Mouse (Mus musculus) mouse embryonic stem cell (cell line): ENCODE results near the gene Foxi2.

ENCODE experiments used
- in situ Hi-C, 2 experiments: fragments of 300-500 bp; cut with MboI; formaldehyde crosslinking; loops; 1 replicate in 1 of 2; 3 replicates in 1 of 2; pipeline ENCODE4 v1.14.3; 2019 to 2020; ENCODE audit warnings: low sequenced_read_pairs in 2 of 2, low pct_unique_long_range_greater_than_20kb in 1 of 2, mixed read lengths in 1 of 2; ENCODE audit not compliant: unreplicated experiment in 1 of 2

The Foxi2 gene

DNA sequence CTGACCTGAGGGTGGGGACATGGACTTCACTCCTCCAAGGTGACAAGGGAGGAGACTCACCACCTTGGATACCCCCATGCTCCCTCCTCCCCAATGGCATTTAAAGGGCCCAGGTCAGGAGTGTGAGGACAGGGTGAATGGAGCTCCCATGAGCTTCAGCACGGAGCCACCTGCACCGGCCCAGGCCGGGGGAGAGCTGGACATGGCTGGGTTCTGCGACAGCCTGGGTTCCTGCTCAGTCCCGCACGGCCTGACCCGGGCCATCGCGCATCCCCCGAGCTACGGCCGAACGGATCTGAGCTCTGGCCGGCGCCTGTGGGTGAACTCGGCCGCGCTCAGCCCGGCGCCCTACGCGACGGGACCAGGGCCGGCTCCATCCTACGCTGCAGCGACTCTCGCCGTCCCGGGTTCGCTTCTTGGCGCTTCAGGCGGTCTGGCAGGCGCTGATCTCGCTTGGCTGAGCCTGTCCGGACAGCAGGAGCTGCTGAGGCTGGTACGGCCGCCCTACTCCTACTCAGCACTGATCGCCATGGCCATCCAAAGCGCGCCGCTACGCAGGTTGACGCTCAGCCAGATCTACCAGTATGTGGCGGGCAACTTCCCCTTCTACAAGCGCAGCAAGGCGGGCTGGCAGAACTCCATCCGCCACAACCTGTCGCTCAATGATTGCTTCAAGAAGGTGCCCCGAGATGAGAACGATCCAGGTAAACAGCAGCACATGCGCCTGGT is at the start of gene Foxi2:
TSS of gene Foxi2 (plus strand) at position 72 of the 729 bp plus-strand sequence.
- in situ Hi-C loops: loop anchor here in 1 of 2 experiments (25.0 kb wide), 1 partner anchor 227 kb away; no protein-coding TSS in a partner anchor

- in situ Hi-C loops: loop anchor here (25.0 kb wide), 1 partner anchor 402 kb away; no protein-coding TSS in a partner anchor
These were observed 45.5 kb upstream of the Foxi2 start for GRCm38 (mm10) chr7:135364606-135365005.

GRCm38 (mm10) chr7:135376048-135376447 is 34.1 kb upstream of the Foxi2 start:
- in situ Hi-C loops: no loop called here

GRCm38 (mm10) chr7:135376932-135377331 is 33.2 kb upstream of the Foxi2 start:
- in situ Hi-C loops: no loop called here

GRCm38 (mm10) chr7:135378331-135378730 is 31.8 kb upstream of the Foxi2 start:
- in situ Hi-C loops: no loop called here

GRCm38 (mm10) chr7:135389039-135389438 is 21.1 kb upstream of the Foxi2 start:
- in situ Hi-C loops: no loop called here

GRCm38 (mm10) chr7:135392949-135393542 is 17.1 kb upstream of the Foxi2 start:
- in situ Hi-C loops: no loop called here

DNA sequence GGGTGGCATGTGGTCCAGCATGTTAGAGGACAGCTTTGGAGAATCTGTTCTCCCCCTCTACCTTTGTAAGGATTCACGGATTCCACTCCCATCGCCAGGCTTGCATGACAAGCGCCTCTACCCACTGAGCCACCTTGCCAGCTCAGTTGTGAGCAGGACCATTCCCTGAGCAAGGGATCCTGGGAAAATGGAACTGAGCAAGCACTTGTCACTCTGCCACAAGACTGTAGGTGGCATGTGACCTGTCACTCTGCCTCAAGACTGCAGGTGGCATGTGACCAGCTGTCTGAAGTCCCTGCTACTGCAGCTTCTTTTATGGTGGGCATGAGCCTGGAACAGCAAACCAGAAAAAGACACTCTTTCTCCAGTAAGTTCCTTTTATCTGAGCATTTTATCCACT is 15.7 kb upstream of the Foxi2 start:
- in situ Hi-C loops: no loop called here

- in situ Hi-C loops: no loop called here
These were observed 14.9 kb upstream of the Foxi2 start for GRCm38 (mm10) chr7:135395242-135395641.

DNA sequence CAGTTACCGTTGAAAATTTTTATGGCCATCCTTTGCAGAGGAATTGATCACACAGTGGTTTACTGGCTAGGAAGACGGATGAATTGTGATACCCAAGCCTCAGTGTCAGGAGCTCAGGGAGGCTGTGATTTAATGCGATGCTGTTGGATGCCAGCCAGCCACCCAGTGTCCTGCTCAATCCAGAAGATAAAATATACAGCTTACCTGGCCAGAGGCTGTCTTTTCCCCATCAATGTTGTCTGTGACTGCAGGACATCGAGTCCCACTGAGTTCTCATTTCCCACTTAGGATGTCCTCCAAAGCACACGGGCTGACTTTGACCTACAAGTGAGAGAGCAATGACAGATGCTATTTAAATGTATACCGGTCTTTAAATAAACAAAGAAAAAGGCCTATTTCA is 13.0 kb upstream of the Foxi2 start:
- in situ Hi-C loops: no loop called here

- in situ Hi-C loops: no loop called here
These were observed 12.2 kb upstream of the Foxi2 start for GRCm38 (mm10) chr7:135397874-135398273.

GRCm38 (mm10) chr7:135403416-135403815 is 6.7 kb upstream of the Foxi2 start:
- in situ Hi-C loops: loop anchor here in 1 of 2 experiments (5.0 to 25.0 kb wide), 2 partner anchors 84 to 234 kb away; no protein-coding TSS in a partner anchor

- in situ Hi-C loops: loop anchor here in 1 of 2 experiments (25.0 kb wide), 1 partner anchor 231 kb away; no protein-coding TSS in a partner anchor
These were observed 3.3 kb upstream of the Foxi2 start for GRCm38 (mm10) chr7:135406761-135407160.

DNA sequence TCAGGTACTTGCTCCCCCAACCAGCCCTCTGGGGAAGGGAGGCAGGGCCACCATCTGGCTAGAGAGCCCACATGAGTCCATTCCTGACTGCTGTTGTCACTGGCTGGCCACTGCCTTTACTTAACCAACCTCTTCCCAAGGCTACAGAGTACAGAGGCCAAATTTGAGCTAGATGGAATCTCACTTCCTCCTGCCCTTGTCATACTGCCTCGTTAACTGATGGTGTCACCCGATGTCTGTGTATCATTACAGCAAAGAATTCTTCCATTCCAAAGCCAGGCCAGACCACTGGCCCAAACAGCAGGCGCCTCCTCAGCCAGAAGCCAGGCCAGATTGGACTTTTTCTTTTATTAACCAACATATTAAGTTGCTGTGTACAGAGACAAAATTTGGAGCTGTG is 1.6 kb upstream of the Foxi2 start:
- in situ Hi-C loops: loop anchor here in 1 of 2 experiments (25.0 kb wide), 1 partner anchor 229 kb away; no protein-coding TSS in a partner anchor

- in situ Hi-C loops: loop anchor here in 1 of 2 experiments (25.0 kb wide), 1 partner anchor 225 kb away; no protein-coding TSS in a partner anchor
These were observed 2.2 kb downstream of the Foxi2 start for GRCm38 (mm10) chr7:135412357-135412756.

- in situ Hi-C loops: no loop called here
These were observed 18.7 kb downstream of the Foxi2 start for GRCm38 (mm10) chr7:135428840-135429239.

DNA sequence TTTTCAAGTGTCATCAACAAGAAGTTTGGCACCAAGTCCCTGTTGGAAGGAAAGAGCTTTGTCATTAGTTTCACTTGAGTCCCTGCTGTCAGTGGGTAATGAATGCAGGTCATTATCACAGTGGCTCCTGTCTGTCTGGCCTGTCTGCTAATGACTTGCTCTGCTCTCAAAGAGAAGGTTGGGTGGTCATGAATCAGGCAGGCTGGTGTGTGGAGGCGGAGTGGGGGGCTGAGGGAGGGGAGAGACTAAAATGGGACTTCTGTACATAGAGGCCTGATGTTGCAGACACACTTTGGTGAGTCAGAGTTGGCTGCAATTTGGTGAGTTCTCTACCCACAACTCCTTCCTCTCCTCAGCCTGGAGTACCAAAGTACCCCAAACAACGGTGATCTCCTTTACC is 20.8 kb downstream of the Foxi2 start:
- in situ Hi-C loops: no loop called here

DNA sequence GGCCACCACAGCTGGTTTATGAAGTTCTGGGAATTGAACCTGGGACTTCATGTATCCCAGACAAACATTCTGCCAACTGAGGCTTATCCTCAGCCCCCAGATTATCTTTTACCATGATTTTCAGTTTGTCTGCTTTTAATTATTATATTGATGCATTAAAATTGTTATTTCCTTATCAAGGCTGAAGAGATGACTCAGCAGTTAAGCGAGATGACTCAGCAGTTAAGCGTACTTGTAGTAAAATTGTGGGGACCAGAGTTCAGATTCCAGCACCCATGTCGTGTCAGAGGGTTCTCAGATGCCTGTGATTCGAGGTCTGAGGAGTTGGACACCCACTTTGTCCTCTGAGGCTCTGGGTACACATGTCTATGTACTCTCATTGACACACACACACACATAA is 33.8 kb downstream of the Foxi2 start:
- in situ Hi-C loops: no loop called here

- in situ Hi-C loops: no loop called here
These were observed 41.2 kb downstream of the Foxi2 start for GRCm38 (mm10) chr7:135451340-135451739.

DNA sequence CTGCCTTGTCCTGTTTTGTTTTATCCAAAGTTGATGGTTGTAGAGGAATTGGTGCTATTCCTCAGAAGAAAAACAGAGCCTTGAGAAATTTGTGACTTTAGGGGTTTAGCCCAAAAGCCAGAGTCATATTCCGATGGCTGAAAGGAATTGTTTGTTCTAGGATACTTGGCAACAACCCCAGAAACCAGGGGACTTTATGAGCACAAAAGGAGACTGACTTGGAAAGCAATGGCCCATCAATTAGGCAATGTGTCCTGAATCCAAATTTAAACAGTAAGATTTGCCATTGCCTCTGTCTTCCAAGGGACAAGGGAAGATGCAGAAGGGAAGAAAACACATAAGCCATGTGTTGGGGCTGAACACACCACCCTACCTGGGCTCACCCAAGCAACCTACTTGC is 42.3 kb downstream of the Foxi2 start:
- in situ Hi-C loops: no loop called here
